Mouse (Mus musculus) erythroid progenitor cell, adult 5-6 weeks (primary cell): ENCODE measurements around the gene Tbxa2r. TPM values are rescaled to one million over a fixed set of nuclear protein-coding genes. Genes with fewer than 3 reads are reported as not detected.

Experiments
- ATAC-seq: replicated peaks from 2 replicates; pipeline ENCODE4 v1.8.0; 2016; ENCODE audit warnings: moderate number of reproducible peaks, mild to moderate bottlenecking, moderate TSS enrichment, inconsistent platforms; ENCODE audit not compliant: poor library complexity, low FRiP score, severe bottlenecking
- total RNA-seq, 2 experiments: library from RNA; stranded (forward) in 1 of 2; stranded (reverse) in 1 of 2; fragments of 150-400 nt in 1 of 2; fragments of 186-747, 209-891 nt in 1 of 2; gene quantifications; 2 replicates each; pipeline versions ENCODE4 v1.2.3 to v1.2.4; 2015 to 2017; ENCODE audit warnings: low replicate concordance in 2 of 2

Tbxa2r gene
- total RNA-seq, 2 experiments from 2014 or later = not detected

GRCm38 (mm10) chr10:81384605-81384982 is 56.1 kb downstream of the Tbxa2r start:
- no peak for ATAC-seq

Other genes with a start within 250 kb of the Tbxa2r start
Only the 30 nearest of the 33 such genes appear.
- gene Map2k2, start 222.8 kb upstream of the Tbxa2r start, total RNA-seq (2015; ENCODE audit: low replicate concordance) = 36.4 and 39.4 TPM in 2 replicates
- 54.0 and 71.5 TPM in 2 replicates for gene Map2k2, start 222.8 kb upstream of the Tbxa2r start, total RNA-seq (2017; ENCODE audit: low replicate concordance)
- gene Zbtb7a, start 193.5 kb upstream of the Tbxa2r start, total RNA-seq (2015; ENCODE audit: low replicate concordance) = 31.7 and 33.1 TPM in 2 replicates
- gene Zbtb7a, start 193.5 kb upstream of the Tbxa2r start, total RNA-seq (2017; ENCODE audit: low replicate concordance) = 23.1 and 33.2 TPM in 2 replicates
- 24.1 and 27.2 TPM in 2 replicates for gene Pias4, start 160.8 kb upstream of the Tbxa2r start, total RNA-seq (2015; ENCODE audit: low replicate concordance)
- gene Pias4, start 160.8 kb upstream of the Tbxa2r start, total RNA-seq (2017; ENCODE audit: low replicate concordance) = 15.3 and 46.0 TPM in 2 replicates
- 267 and 296 TPM in 2 replicates for gene Eef2, start 152.1 kb upstream of the Tbxa2r start, total RNA-seq (2015; ENCODE audit: low replicate concordance)
- gene Eef2, start 152.1 kb upstream of the Tbxa2r start, total RNA-seq (2017; ENCODE audit: low replicate concordance) = 399 and 622 TPM in 2 replicates
- gene Dapk3, start 145.7 kb upstream of the Tbxa2r start, total RNA-seq (2015; ENCODE audit: low replicate concordance) = 5.0 and 5.4 TPM in 2 replicates
- gene Dapk3, start 145.7 kb upstream of the Tbxa2r start, total RNA-seq (2017; ENCODE audit: low replicate concordance) = 6.4 and 9.4 TPM in 2 replicates
- not detected in 2 replicates for gene 4930442H23Rik, start 144.9 kb upstream of the Tbxa2r start, total RNA-seq (2015; ENCODE audit: low replicate concordance)
- not detected in 2 replicates for gene 4930442H23Rik, start 144.9 kb upstream of the Tbxa2r start, total RNA-seq (2017; ENCODE audit: low replicate concordance)
- gene Nmrk2, start 126.7 kb upstream of the Tbxa2r start, total RNA-seq (2015; ENCODE audit: low replicate concordance) = not detected in 2 replicates
- gene Nmrk2, start 126.7 kb upstream of the Tbxa2r start, total RNA-seq (2017; ENCODE audit: low replicate concordance) = not detected in 2 replicates
- not detected in 2 replicates for gene Atcay, start 97.9 kb upstream of the Tbxa2r start, total RNA-seq (2015; ENCODE audit: low replicate concordance)
- gene Atcay, start 97.9 kb upstream of the Tbxa2r start, total RNA-seq (2017; ENCODE audit: low replicate concordance) = 8.3 TPM in 1 of 2 replicates, not detected in the other
- not detected in 2 replicates for gene Zfr2, start 95.6 kb upstream of the Tbxa2r start, total RNA-seq (2015; ENCODE audit: low replicate concordance)
- not detected in 2 replicates for gene Zfr2, start 95.6 kb upstream of the Tbxa2r start, total RNA-seq (2017; ENCODE audit: low replicate concordance)
- gene Matk, start 75.8 kb upstream of the Tbxa2r start, total RNA-seq (2015; ENCODE audit: low replicate concordance) = 1.7 and 2.2 TPM in 2 replicates
- 1.5 and 1.7 TPM in 2 replicates for gene Matk, start 75.8 kb upstream of the Tbxa2r start, total RNA-seq (2017; ENCODE audit: low replicate concordance)
- gene Mrpl54, start 61.8 kb upstream of the Tbxa2r start, total RNA-seq (2015; ENCODE audit: low replicate concordance) = 35.2 and 37.5 TPM in 2 replicates
- 20.0 and 23.0 TPM in 2 replicates for gene Mrpl54, start 61.8 kb upstream of the Tbxa2r start, total RNA-seq (2017; ENCODE audit: low replicate concordance)
- not detected in 2 replicates for gene Apba3, start 61.8 kb upstream of the Tbxa2r start, total RNA-seq (2015; ENCODE audit: low replicate concordance)
- 14.0 TPM in 1 of 2 replicates, not detected in the other for gene Apba3, start 61.8 kb upstream of the Tbxa2r start, total RNA-seq (2017; ENCODE audit: low replicate concordance)
- gene Tjp3, start 37.1 kb upstream of the Tbxa2r start, total RNA-seq (2015; ENCODE audit: low replicate concordance) = 3.2 TPM in 1 of 2 replicates, not detected in the other
- gene Tjp3, start 37.1 kb upstream of the Tbxa2r start, total RNA-seq (2017; ENCODE audit: low replicate concordance) = 0.23 TPM in 1 of 2 replicates, not detected in the other
- gene Pip5k1c, start 35.8 kb upstream of the Tbxa2r start, total RNA-seq (2015; ENCODE audit: low replicate concordance) = 13.0 and 15.1 TPM in 2 replicates
- gene Pip5k1c, start 35.8 kb upstream of the Tbxa2r start, total RNA-seq (2017; ENCODE audit: low replicate concordance) = 9.9 and 14.7 TPM in 2 replicates
- 8.3 and 10.5 TPM in 2 replicates for gene Cactin, start 7.6 kb upstream of the Tbxa2r start, total RNA-seq (2015; ENCODE audit: low replicate concordance)
- gene Cactin, start 7.6 kb upstream of the Tbxa2r start, total RNA-seq (2017; ENCODE audit: low replicate concordance) = 24.7 and 47.1 TPM in 2 replicates
- gene Gipc3, start 14.5 kb downstream of the Tbxa2r start, total RNA-seq (2015; ENCODE audit: low replicate concordance) = not detected in 2 replicates
- gene Gipc3, start 14.5 kb downstream of the Tbxa2r start, total RNA-seq (2017; ENCODE audit: low replicate concordance) = not detected in 2 replicates
- gene Hmg20b, start 21.7 kb downstream of the Tbxa2r start, total RNA-seq (2015; ENCODE audit: low replicate concordance) = 49.9 and 58.7 TPM in 2 replicates
- gene Hmg20b, start 21.7 kb downstream of the Tbxa2r start, total RNA-seq (2017; ENCODE audit: low replicate concordance) = 18.1 and 24.4 TPM in 2 replicates
- gene Mfsd12, start 28.8 kb downstream of the Tbxa2r start, total RNA-seq (2015; ENCODE audit: low replicate concordance) = 15.9 and 18.7 TPM in 2 replicates
- 29.7 and 33.0 TPM in 2 replicates for gene Mfsd12, start 28.8 kb downstream of the Tbxa2r start, total RNA-seq (2017; ENCODE audit: low replicate concordance)
- gene 4930404N11Rik, start 37.1 kb downstream of the Tbxa2r start, total RNA-seq (2015; ENCODE audit: low replicate concordance) = 5.4 and 15.1 TPM in 2 replicates
- gene 4930404N11Rik, start 37.1 kb downstream of the Tbxa2r start, total RNA-seq (2017; ENCODE audit: low replicate concordance) = 12.3 and 14.8 TPM in 2 replicates
- 235 and 246 TPM in 2 replicates for gene Fzr1, start 49.8 kb downstream of the Tbxa2r start, total RNA-seq (2015; ENCODE audit: low replicate concordance)
- 247 and 266 TPM in 2 replicates for gene Fzr1, start 49.8 kb downstream of the Tbxa2r start, total RNA-seq (2017; ENCODE audit: low replicate concordance)
- 8.8 TPM in 1 of 2 replicates, not detected in the other for gene Dohh, start 55.7 kb downstream of the Tbxa2r start, total RNA-seq (2015; ENCODE audit: low replicate concordance)
- gene Dohh, start 55.7 kb downstream of the Tbxa2r start, total RNA-seq (2017; ENCODE audit: low replicate concordance) = 4.0 and 17.2 TPM in 2 replicates
- gene Gm48551, start 55.7 kb downstream of the Tbxa2r start, total RNA-seq (2015; ENCODE audit: low replicate concordance) = 2.1 and 4.3 TPM in 2 replicates
- gene Gm48551, start 55.7 kb downstream of the Tbxa2r start, total RNA-seq (2017; ENCODE audit: low replicate concordance) = not detected in 2 replicates
- not detected in 2 replicates for gene Gm48552, start 60.3 kb downstream of the Tbxa2r start, total RNA-seq (2015; ENCODE audit: low replicate concordance)
- gene Gm48552, start 60.3 kb downstream of the Tbxa2r start, total RNA-seq (2017; ENCODE audit: low replicate concordance) = not detected in 2 replicates
- 5.4 and 7.5 TPM in 2 replicates for gene Smim24, start 64.3 kb downstream of the Tbxa2r start, total RNA-seq (2015; ENCODE audit: low replicate concordance)
- gene Smim24, start 64.3 kb downstream of the Tbxa2r start, total RNA-seq (2017; ENCODE audit: low replicate concordance) = 4.2 TPM in 1 of 2 replicates, not detected in the other
- 10.1 and 15.1 TPM in 2 replicates for gene Nfic, start 126.9 kb downstream of the Tbxa2r start, total RNA-seq (2015; ENCODE audit: low replicate concordance)
- 0.45 and 0.90 TPM in 2 replicates for gene Nfic, start 126.9 kb downstream of the Tbxa2r start, total RNA-seq (2017; ENCODE audit: low replicate concordance)
- gene Celf5, start 154.0 kb downstream of the Tbxa2r start, total RNA-seq (2015; ENCODE audit: low replicate concordance) = not detected in 2 replicates
- gene Celf5, start 154.0 kb downstream of the Tbxa2r start, total RNA-seq (2017; ENCODE audit: low replicate concordance) = not detected in 2 replicates
- gene Ncln, start 167.7 kb downstream of the Tbxa2r start, total RNA-seq (2015; ENCODE audit: low replicate concordance) = 8.6 and 37.7 TPM in 2 replicates
- 8.7 and 27.1 TPM in 2 replicates for gene Ncln, start 167.7 kb downstream of the Tbxa2r start, total RNA-seq (2017; ENCODE audit: low replicate concordance)
- gene S1pr4, start 171.4 kb downstream of the Tbxa2r start, total RNA-seq (2015; ENCODE audit: low replicate concordance) = 2.2 and 5.4 TPM in 2 replicates
- 2.3 and 3.7 TPM in 2 replicates for gene S1pr4, start 171.4 kb downstream of the Tbxa2r start, total RNA-seq (2017; ENCODE audit: low replicate concordance)
- gene Gna15, start 195.5 kb downstream of the Tbxa2r start, total RNA-seq (2015; ENCODE audit: low replicate concordance) = 1.4 TPM in 1 of 2 replicates, not detected in the other
- 2.6 and 4.9 TPM in 2 replicates for gene Gna15, start 195.5 kb downstream of the Tbxa2r start, total RNA-seq (2017; ENCODE audit: low replicate concordance)
- gene Gna11, start 216.5 kb downstream of the Tbxa2r start, total RNA-seq (2015; ENCODE audit: low replicate concordance) = 7.2 and 11.3 TPM in 2 replicates
- gene Gna11, start 216.5 kb downstream of the Tbxa2r start, total RNA-seq (2017; ENCODE audit: low replicate concordance) = 8.0 and 11.0 TPM in 2 replicates